Mouse (Mus musculus) urinary bladder, postnatal 14 days (tissue): Measurements from ENCODE around the gene Arhgef25.
"Not testable (repeated sequence)": the region's sequence is repeated elsewhere in the genome, so short reads cannot be mapped to it uniquely, and the experiment has no call there.

ENCODE experiments used
- DNase-seq: peaks from one replicate; pipeline ENCODE4 v3.0.0; 2021; ENCODE audit warnings: low spot score

Arhgef25 gene

DNA sequence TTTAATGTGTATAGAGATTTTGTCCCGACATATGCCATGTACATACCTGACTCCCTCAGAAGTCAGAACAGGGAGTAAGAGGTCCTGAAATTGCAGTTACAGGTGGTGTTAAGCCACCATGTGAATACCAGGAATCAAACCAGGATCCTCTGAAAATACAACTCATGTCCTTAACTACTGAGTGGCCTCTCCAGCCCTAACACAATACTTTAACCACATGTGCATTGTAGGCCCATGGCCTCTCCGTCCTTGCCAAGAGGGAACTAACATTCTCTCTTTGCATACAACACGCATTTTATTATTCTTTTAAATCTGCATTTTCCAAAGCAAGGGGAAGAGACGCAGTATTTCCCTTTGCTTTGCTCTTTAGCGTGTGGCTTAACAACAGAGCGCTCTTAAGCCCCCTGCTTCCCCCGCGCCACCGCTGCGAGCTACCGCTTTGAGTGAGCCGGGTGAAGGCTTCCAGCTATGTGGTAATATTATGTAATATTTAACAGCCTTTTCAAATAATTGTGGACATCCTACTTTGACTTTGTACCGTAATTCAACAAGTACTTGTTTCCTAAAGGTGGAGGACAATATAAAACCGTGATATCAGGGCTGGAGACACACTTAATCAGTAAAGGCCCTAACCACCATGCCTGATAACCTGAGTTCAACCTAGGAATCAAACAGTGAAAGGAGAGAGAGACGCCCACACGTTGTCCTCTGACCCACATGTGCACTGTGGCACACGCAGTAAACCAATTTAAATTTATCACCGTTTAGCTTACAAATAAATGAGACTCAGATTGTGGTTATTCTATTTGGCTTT, 51.3 kb downstream of the Arhgef25 start:
- no peak for DNase-seq

DNA sequence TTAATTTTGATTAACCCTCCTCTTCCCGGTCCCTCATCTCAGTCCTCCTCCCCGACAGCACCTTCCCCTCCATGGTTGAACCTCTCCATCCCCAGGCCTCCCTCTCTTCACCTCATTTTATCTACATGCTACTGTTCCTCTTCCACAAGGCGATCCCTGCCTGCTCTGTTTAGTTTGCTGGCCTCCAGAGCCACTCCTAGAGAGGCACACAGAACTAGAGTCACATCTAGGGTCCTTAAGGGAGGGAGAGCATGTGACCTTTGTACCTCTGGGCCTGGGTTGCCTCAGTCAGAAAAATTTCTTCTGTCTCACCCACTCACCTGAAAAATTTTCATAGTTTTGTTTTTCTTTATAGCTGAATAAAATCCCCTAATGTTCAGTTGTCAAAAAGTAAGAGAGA, 52.0 kb downstream of the Arhgef25 start:
- DNase-seq = no peak

DNA sequence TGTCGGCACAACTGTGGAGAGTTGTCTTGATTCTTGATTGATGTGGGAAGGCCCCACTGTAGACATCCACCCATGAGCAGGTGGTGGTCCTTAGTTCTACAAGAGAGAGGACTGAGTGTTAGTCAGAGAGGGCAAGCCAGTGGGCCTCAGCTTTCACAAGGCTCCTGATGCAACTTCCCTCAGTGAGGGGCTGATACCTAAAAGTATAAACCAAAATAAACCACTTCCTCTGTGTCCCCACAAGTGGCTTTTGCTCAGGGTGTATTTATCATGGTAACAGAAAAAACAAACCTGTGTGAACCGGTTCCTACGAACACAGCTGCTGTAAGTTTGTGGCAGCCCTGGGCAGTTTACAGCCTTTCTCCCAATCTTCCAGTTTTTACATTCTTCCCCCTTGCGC, 53.4 kb downstream of the Arhgef25 start:
- no peak for DNase-seq

DNA sequence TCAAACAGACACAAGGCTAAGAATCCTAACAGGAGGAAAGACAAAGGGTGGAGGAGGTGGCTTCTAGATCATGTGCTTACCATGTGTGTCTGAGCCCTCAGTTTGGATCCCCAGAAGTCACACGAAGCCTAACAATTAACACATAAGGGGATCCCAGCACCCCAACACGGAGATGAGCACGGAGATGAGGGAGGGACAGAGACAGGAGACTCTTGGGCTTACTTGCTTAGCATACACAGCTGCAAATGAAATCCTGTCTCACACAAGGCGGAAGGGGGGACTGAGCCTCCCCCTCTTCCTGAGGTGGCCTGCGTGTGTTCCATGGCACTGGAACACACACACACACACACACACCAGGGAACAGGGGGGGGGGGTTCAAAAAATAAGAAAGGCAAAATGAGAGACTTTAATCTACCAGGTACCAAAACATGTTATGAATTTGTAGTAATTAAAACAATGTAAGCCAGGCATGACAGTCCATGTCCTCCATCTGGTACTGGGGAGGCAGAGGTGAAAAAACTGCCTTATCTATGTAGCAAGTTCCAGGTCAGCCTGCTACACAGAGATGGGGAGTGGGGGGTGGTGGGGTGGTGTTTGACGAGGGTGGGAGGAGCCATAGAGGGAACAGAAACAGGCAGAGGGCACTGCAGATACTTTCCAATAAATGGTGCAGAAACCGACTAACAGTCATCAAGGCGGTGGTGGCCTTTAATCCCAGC, 54.6 kb downstream of the Arhgef25 start:
- DNase-seq = no peak

DNA sequence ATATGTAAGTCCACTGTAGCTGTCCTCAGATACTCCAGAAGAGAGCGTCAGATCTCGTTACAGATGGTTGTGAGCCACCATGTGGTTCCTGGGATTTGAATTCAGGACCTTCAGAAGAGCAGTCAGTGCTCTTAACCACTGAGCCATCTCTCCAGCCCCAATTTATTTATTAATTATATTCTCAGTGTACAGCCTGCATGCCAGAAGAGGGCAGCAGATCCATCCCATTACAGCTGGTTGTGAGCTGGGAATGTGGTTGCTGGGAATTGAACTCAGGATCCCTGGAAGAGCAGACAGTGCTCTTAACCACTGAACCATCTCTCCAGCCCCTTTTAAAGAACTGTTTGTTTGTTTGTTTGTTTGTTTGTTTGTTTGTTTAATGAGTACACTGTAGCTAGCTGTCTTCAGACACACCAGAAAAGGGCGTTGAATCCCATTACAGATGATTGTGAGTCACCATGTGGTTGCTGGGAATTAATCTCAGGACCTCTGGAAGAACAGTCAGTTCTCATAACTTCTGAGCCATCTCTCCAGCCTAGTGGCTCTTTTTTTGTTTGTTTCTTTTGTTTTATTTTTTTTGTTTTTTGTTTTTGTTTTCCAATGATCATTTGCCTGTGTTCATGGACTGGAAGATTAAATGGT, 55.4 kb downstream of the Arhgef25 start:
- DNase-seq = not testable (repeated sequence)
